Mouse (Mus musculus) gastrocnemius, adult 8-10 months (tissue): Measurements from ENCODE around the gene Slc37a1. TPM values are rescaled to one million over a fixed set of nuclear protein-coding genes. Genes with fewer than 3 reads are reported as not detected.
A peak's percentile ranks its signal among the peaks of the same experiment; 100 is the strongest.

Experiments used
- DNase-seq, 2 experiments: peaks; one replicate each; pipeline ENCODE4 v3.0.0; 2022; ENCODE audit warnings: low spot score in 2 of 2
- total RNA-seq, 4 experiments: library from RNA; stranded (reverse); gene quantifications; 2 replicates each; pipeline ENCODE4 v1.2.4; 2022

Slc37a1 gene
- total RNA-seq, 4 experiments from 2014 or later = 2.4 to 4.6 (median 3.0) TPM

DNA sequence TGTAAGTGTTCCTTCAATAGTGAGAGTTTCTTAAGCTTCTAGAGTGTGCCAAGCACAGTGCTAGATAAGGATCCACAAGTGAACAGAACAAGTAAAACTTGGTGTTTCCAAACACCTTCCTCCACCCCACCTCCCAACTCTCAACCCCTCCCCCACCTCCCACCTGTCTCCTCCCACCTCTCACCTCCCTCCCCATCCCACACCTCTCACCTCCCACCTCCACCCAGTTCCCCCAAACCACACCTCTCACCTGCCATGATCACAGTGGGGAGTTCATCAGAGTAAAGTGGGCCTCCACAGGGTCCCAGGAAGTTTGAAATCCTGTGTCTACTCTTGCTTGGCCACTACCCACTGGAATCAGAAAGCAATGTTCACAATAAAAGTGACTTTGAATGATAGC is 3.7 kb downstream of the Slc37a1 start:
- no peak for DNase-seq

- no peak for DNase-seq
These were observed 4.3 kb downstream of the Slc37a1 start for GRCm38 (mm10) chr17:31290859-31291258.

GRCm38 (mm10) chr17:31294363-31295214 is 8.0 kb downstream of the Slc37a1 start:
- DNase-seq = no peak

- DNase-seq = no peak
These were observed 8.8 kb downstream of the Slc37a1 start for GRCm38 (mm10) chr17:31295215-31295891.

GRCm38 (mm10) chr17:31295892-31296781 is 9.5 kb downstream of the Slc37a1 start:
- peak; percentile 66 to 72 for DNase-seq

DNA sequence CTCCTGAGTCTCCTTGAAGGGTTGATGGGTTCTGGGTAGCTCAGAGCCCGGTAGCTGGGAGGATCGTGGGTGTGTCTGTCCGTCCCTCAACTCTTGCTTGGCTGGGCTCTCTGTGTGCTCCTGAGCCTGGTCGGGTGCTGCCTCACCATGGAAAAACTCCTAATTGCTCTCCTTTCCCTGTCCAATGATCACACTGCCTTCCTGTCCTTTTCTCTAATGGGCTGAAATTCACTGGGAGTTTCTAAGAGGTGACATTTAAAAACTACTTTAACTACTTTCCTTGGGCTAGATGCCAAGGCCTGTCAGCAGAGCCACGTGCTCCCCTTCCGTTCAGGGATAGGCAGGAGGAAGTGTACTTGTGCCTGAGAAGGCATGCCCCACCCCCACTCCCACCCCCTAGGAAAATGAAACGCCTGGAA is 10.9 kb downstream of the Slc37a1 start:
- peak; percentile 50 to 56 for DNase-seq

- no peak for DNase-seq
These were observed 12.0 kb downstream of the Slc37a1 start for GRCm38 (mm10) chr17:31298419-31299209.

GRCm38 (mm10) chr17:31299981-31300380 is 13.4 kb downstream of the Slc37a1 start:
- DNase-seq = no peak

GRCm38 (mm10) chr17:31300736-31301135 is 14.1 kb downstream of the Slc37a1 start:
- no peak for DNase-seq

- DNase-seq = no peak
These were observed 16.8 kb downstream of the Slc37a1 start for GRCm38 (mm10) chr17:31303401-31303800.

DNA sequence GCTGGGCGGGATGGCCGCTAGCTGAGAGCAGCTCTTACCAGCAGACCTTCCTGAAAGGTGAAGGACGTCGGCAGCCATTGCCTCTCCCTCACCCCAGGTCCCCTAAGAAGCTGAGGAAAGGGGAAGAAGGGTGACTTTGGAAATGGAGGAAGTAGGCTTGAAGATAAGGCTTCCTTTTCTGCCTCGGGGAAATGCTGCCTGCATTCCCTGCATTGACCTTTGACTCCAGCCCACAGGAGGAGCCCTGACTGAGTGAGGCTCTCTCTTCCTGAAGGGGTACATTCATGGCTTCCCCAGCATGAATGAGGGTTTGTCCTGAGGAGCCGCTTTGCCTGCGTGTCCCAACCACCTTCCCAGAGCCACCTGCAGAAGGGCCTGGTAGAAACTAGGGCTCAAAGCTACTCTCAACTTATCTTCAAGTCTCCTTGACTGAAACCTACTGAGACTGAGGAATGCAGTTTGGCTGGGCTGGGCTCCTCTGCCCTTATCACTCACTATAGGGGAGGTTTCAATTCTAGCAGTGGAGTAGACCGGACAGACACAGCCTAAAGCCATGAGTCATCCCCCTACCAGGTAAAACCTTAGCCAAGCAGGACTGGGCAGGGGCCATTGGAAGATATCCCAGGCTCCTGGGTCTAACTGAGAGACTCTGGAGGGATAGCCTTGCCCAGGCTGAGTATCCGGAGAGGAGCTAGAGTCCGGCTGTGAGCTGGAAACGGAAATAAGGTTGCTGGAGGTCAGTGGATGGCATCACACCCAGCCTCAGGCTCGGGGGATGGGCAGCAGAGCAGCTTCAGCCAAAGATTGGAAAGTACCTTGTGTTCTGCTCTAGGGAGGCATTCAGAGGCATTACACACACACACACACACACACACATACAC is 18.5 kb downstream of the Slc37a1 start:
- DNase-seq = peak; percentile 33 to 68

DNA sequence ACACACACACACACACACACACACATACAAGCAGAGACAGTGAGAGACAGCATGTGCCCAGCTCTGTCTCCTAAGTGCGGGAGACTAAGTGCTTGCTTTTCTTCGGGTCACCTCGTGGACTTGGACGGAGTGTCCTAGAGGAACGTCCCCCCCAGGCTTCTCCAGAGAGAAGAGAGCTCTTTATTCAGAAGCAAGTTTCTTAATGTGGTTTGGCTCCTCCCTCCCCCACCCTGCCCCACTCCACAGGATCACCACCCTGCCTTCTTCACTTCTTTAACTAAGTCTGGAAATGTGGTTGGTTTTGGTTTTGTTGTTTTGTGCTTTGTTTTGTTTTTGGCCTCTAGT is 19.2 kb downstream of the Slc37a1 start:
- no peak for DNase-seq

- no peak for DNase-seq
These were observed 21.2 kb downstream of the Slc37a1 start for GRCm38 (mm10) chr17:31307756-31308155.

GRCm38 (mm10) chr17:31308291-31308816 is 21.8 kb downstream of the Slc37a1 start:
- no peak for DNase-seq

DNA sequence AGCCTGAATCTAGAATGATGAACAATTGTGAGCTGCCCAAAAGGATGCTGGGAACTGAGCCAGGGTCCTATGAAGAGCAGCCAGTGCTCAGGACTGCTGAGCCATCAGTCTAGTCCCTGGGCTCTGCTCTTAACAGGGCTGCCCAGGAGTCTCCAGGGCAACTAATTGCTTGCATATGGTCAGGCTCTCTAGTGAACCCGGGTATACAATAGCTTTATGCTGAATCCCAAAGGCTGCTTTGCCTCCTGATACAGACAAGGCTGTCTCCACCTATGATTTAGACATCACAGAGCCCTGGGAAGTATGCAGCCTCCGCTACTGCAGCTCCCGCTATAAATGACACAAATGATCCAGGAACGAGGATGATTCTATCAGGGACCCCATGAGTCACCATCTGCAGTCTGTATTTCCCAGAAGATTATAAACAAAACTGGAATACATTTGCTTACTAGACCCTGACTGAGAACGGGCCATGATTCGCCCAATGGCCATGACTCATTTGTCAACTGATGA is 22.7 kb downstream of the Slc37a1 start:
- no peak for DNase-seq

GRCm38 (mm10) chr17:31311047-31311446 is 24.5 kb downstream of the Slc37a1 start:
- DNase-seq = no peak

DNA sequence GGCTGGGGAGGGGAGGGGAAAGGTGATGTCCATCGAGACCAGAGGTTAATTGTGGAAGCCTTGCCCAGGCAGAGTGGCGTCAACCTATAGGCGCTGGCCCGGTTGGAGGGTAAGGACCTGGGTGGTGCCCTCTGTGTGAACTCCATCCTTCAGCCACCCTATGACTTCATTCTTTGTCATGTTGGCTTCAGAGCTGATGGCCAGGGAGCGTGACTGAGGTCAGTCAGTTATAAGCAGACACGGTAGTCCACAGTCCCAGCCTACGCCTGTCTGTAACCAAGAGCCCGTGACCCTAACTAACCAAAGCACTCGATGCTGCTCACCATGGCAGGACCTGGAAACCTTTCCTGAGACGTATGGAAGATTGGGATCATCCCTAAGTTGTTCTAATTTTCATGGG is 26.1 kb downstream of the Slc37a1 start:
- DNase-seq = no peak

GRCm38 (mm10) chr17:31315046-31315792 is 28.6 kb downstream of the Slc37a1 start:
- no peak for DNase-seq

DNA sequence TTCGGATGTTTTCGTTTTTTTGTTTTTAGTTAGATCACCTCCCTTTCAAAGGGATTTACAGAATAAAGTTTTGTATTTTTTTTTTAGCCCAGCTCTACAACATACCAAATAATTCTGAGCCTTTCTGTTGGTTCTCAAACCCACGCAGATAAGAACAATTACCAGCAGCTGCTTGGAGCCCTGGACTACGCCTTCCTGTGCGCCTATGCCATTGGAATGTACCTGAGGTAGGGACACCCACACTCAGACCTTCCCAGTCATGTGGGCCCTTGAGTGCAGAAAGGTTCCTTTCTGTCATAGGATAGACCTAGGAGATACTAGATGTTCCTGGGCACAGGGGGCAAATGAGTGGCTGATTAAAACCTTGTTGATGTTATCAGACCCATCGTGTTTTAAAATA is 29.4 kb downstream of the Slc37a1 start:
- no peak for DNase-seq
